Mouse (Mus musculus): ENCODE measurements around the gene Tanc2. TPM values are rescaled to one million over a fixed set of nuclear protein-coding genes. Genes with fewer than 3 reads are reported as not detected.

Tanc2 gene
- polyA plus RNA-seq, 1 experiment from 2014 or later = 52.9 TPM

DNA sequence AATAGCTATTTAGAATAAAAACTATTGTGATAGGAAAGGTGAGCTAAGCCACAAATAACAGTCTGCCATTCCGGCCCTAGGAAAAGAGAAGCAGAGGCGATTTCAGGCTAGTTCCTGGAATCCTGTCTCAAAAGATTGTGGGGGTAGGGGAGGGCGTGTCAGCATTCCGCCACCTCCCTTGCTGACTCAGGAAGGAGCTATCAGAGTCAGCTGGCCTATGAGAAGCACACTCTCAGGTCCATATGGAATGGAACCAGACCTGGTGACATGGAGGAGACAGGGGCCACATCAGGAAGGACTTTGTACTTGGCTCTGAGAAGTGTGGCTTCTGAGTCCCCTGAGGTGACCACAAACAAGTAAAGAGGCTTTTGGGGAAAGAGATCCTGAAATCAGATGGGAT, 360.7 kb downstream of the Tanc2 start:
- no peaks in the 10 kb centered on the region for H3K4me1 ChIP-seq (replicated peaks; ENCODE audit: control insufficient read depth, insufficient read depth, low read length)
- no peaks in the 10 kb centered on the region for H3K36me3 ChIP-seq (replicated peaks; ENCODE audit: control insufficient read depth, insufficient read depth)
- WGBS = 87% methylated on average over 4 of the region's 4 CpGs
- H3K4me2 ChIP-seq (replicated peaks) = no peak overlapping the region
- H3K27ac ChIP-seq = no peak overlapping the region
- no peaks in the 10 kb centered on the region for H3K9me3 ChIP-seq (ENCODE audit: control insufficient read depth, low read length)
- ATAC-seq (ENCODE audit: low FRiP score) (no peak), DNase-seq (ENCODE audit: low spot score) (no peak)
- no peak overlapping the region for H3K4me3 ChIP-seq (replicated peaks; ENCODE audit: low read length)
- no peak overlapping the region for H3K9ac ChIP-seq
- no peaks in the 10 kb centered on the region for H3K27me3 ChIP-seq (ENCODE audit: control insufficient read depth, insufficient read depth, low read length)

DNA sequence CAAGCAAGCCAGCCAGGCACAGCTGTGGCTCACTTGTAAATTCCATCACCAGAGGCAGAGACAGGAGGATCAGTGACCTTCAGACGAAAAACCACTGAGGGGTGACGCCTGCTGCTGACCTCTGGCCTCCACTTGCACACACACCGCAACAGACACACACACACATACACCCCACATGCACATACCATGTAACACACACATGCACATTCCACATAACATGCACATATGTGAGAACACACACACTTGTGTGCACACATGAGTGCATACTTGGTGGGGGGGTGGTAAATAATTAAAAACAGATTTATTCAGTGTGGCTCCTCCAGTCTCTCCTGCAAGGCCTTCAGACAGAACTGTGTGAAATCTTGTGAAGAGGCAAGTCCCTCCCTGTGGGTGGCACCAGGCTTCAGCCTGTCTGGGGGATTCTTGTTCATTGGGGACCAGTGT, 361.8 kb downstream of the Tanc2 start:
- Histone ChIP-seq H3K4me2 (replicated peaks) (no peak overlapping the region), H3K4me3 (replicated peaks; ENCODE audit: low read length) (no peak overlapping the region), H3K27me3 (ENCODE audit: control insufficient read depth, insufficient read depth, low read length) (no peaks in the 10 kb centered on the region), H3K27ac (no peak overlapping the region), H3K9me3 (ENCODE audit: control insufficient read depth, low read length) (no peaks in the 10 kb centered on the region), H3K36me3 (replicated peaks; ENCODE audit: control insufficient read depth, insufficient read depth) (no peaks in the 10 kb centered on the region), H3K4me1 (replicated peaks; ENCODE audit: control insufficient read depth, insufficient read depth, low read length) (no peaks in the 10 kb centered on the region), H3K9ac (no peak overlapping the region)
- WGBS = 49% methylated on average over 3 of the region's 3 CpGs
- ATAC-seq (ENCODE audit: low FRiP score) (no peak), DNase-seq (ENCODE audit: low spot score) (no peak)

- Histone ChIP-seq H3K9me3 (ENCODE audit: control insufficient read depth, low read length) (no peaks in the 10 kb centered on the region), H3K4me3 (replicated peaks; ENCODE audit: low read length) (no peak overlapping the region), H3K27me3 (ENCODE audit: control insufficient read depth, insufficient read depth, low read length) (no peaks in the 10 kb centered on the region), H3K9ac (no peak overlapping the region), H3K4me1 (replicated peaks; ENCODE audit: control insufficient read depth, insufficient read depth, low read length) (no peaks in the 10 kb centered on the region), H3K4me2 (replicated peaks) (no peak overlapping the region), H3K27ac (no peak overlapping the region), H3K36me3 (replicated peaks; ENCODE audit: control insufficient read depth, insufficient read depth) (no peaks in the 10 kb centered on the region)
- 91% methylated on average over 9 of the region's 9 CpGs for WGBS
- ATAC-seq (ENCODE audit: low FRiP score) = no peak
- DNase-seq (ENCODE audit: low spot score) = no peak
These were observed 362.3 kb downstream of the Tanc2 start for GRCm38 (mm10) chr11:105952111-105952510.

- Histone ChIP-seq H3K9me3 (ENCODE audit: control insufficient read depth, low read length) (no peaks in the 10 kb centered on the region), H3K27ac (no peak within 1 kb of the TSS)
These were observed 363.2 kb downstream of the Tanc2 start, which contains the start of gene Cyb561 for GRCm38 (mm10) chr11:105952911-105953386. Gene Cyb561 (minus strand): TSS chr11:105953336.

DNA sequence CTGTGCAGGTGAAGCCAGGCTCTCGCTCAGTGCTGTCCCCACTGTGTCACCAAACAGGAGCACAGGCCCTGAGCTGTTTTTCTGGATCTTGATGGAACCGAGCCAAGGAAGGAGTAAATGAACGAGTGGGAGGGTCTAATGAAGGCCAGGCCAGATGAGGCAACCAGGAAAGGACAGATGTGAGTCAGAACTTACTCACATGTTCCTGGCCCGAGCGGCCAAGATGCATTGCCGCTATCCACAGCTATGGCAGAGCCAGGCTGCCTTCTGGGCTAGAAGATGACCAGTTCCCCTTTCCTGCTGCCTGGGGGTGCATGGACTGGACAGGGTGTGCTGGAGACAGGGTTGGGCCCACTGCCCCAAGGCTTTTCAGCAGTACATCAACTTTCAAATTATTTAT, 363.6 kb downstream of the Tanc2 start:
- 73% methylated on average over 6 of the region's 6 CpGs for WGBS
- Histone ChIP-seq H3K27ac (no peak overlapping the region), H3K27me3 (ENCODE audit: control insufficient read depth, insufficient read depth, low read length) (no peaks in the 10 kb centered on the region), H3K4me3 (replicated peaks; ENCODE audit: low read length) (no peak overlapping the region), H3K36me3 (replicated peaks; ENCODE audit: control insufficient read depth, insufficient read depth) (no peaks in the 10 kb centered on the region), H3K4me1 (replicated peaks; ENCODE audit: control insufficient read depth, insufficient read depth, low read length) (no peaks in the 10 kb centered on the region), H3K9me3 (ENCODE audit: control insufficient read depth, low read length) (no peaks in the 10 kb centered on the region), H3K9ac (no peak overlapping the region), H3K4me2 (replicated peaks) (no peak overlapping the region)
- no peak for ATAC-seq (ENCODE audit: low FRiP score)
- DNase-seq (ENCODE audit: low spot score) = no peak

More at GRCm38 (mm10) chr11:105952911-105953386, 363.2 kb downstream of the Tanc2 start, which contains the start of gene Cyb561:
- Histone ChIP-seq H3K4me3 (replicated peaks; ENCODE audit: low read length) (no peak within 1 kb of the TSS), H3K4me2 (replicated peaks) (no peak within 1 kb of the TSS), H3K27me3 (ENCODE audit: control insufficient read depth, insufficient read depth, low read length) (no peaks in the 10 kb centered on the region), H3K9ac (no peak within 1 kb of the TSS), H3K36me3 (replicated peaks; ENCODE audit: control insufficient read depth, insufficient read depth) (no peaks in the 10 kb centered on the region), H3K4me1 (replicated peaks; ENCODE audit: control insufficient read depth, insufficient read depth, low read length) (no peaks in the 10 kb centered on the region)
- 79% methylated on average over 12 of the region's 12 CpGs for WGBS
- DNase-seq (ENCODE audit: low spot score) (no peak), ATAC-seq (ENCODE audit: low FRiP score) (no peak)

- DNase-seq (ENCODE audit: low spot score) = no peak
- no peak overlapping the region for H3K27ac ChIP-seq
- H3K27me3 ChIP-seq (ENCODE audit: control insufficient read depth, insufficient read depth, low read length) = no peaks in the 10 kb centered on the region
- no peaks in the 10 kb centered on the region for H3K4me1 ChIP-seq (replicated peaks; ENCODE audit: control insufficient read depth, insufficient read depth, low read length)
- H3K9ac ChIP-seq = no peak overlapping the region
- no peaks in the 10 kb centered on the region for H3K9me3 ChIP-seq (ENCODE audit: control insufficient read depth, low read length)
- ATAC-seq (ENCODE audit: low FRiP score) = no peak
- no peak overlapping the region for H3K4me2 ChIP-seq (replicated peaks)
- no peaks in the 10 kb centered on the region for H3K36me3 ChIP-seq (replicated peaks; ENCODE audit: control insufficient read depth, insufficient read depth)
- H3K4me3 ChIP-seq (replicated peaks; ENCODE audit: low read length) = no peak overlapping the region
- 88% methylated on average over 28 of the region's 28 CpGs for WGBS
These were observed 366.1 kb downstream of the Tanc2 start for GRCm38 (mm10) chr11:105955815-105956430.

DNA sequence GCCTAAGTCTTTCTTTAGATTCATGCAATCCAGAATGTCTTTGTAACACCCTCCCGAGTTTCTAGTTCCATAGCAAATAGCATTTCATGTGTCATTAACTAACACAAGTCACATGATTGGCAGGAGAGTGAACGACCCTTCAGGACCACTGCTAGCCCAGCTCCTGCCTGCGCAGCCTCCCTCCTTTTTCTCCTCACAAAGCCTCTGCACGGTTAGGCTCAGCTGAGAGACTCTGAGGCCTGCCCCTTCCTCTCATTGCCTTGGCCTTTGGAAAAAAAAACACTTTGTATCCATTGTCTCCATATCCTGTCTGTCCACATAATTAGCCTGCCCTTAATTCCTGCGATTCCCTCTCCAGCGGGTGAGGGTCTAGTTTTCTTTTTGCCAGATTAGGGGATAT, 367.7 kb downstream of the Tanc2 start:
- no peak overlapping the region for H3K4me3 ChIP-seq (replicated peaks; ENCODE audit: low read length)
- H3K36me3 ChIP-seq (replicated peaks; ENCODE audit: control insufficient read depth, insufficient read depth) = no peaks in the 10 kb centered on the region
- H3K4me1 ChIP-seq (replicated peaks; ENCODE audit: control insufficient read depth, insufficient read depth, low read length) = no peaks in the 10 kb centered on the region
- no peak overlapping the region for H3K9ac ChIP-seq
- no peak overlapping the region for H3K4me2 ChIP-seq (replicated peaks)
- DNase-seq (ENCODE audit: low spot score) (no peak), ATAC-seq (ENCODE audit: low FRiP score) (no peak)
- H3K9me3 ChIP-seq (ENCODE audit: control insufficient read depth, low read length) = no peaks in the 10 kb centered on the region
- no peak overlapping the region for H3K27ac ChIP-seq
- 39% methylated on average over 6 of the region's 6 CpGs for WGBS
- H3K27me3 ChIP-seq (ENCODE audit: control insufficient read depth, insufficient read depth, low read length) = no peaks in the 10 kb centered on the region

- H3K4me1 ChIP-seq (replicated peaks; ENCODE audit: control insufficient read depth, insufficient read depth, low read length) = no peaks in the 10 kb centered on the region
- H3K9ac ChIP-seq = no peak overlapping the region
- DNase-seq (ENCODE audit: low spot score) (no peak), ATAC-seq (ENCODE audit: low FRiP score) (no peak)
- no peak overlapping the region for H3K4me2 ChIP-seq (replicated peaks)
- no peaks in the 10 kb centered on the region for H3K36me3 ChIP-seq (replicated peaks; ENCODE audit: control insufficient read depth, insufficient read depth)
- H3K27ac ChIP-seq = no peak overlapping the region
- H3K9me3 ChIP-seq (ENCODE audit: control insufficient read depth, low read length) = no peaks in the 10 kb centered on the region
- H3K27me3 ChIP-seq (ENCODE audit: control insufficient read depth, insufficient read depth, low read length) = no peaks in the 10 kb centered on the region
- 68% methylated on average over 1 of the region's 1 CpGs for WGBS
- H3K4me3 ChIP-seq (replicated peaks; ENCODE audit: low read length) = no peak overlapping the region
These were observed 368.8 kb downstream of the Tanc2 start for GRCm38 (mm10) chr11:105958566-105958965.

DNA sequence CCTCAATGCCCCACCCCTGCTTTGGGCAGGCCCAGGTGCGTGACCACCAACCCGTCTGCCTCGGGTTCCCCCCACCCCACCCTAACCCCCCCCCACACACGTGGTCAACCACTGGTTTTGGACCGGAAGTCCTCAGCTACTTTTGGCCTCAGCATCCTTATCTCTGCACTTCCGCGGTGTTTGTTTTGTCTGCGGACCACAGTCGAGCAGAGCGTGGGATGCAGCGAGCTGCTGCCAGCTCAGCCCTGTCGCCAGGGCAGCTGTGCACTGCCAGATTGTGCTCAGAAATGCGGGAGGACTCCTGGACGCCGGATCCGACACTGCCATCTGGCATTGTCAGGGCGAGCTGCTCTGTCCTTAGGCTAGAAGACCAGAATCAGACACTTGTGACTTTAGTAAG, 369.6 kb downstream of the Tanc2 start:
- 52% methylated on average over 17 of the region's 17 CpGs for WGBS

More for the DNA sequence above, 369.6 kb downstream of the Tanc2 start:
- H3K4me2 ChIP-seq (replicated peaks) = no peak overlapping the region
- no peaks in the 10 kb centered on the region for H3K36me3 ChIP-seq (replicated peaks; ENCODE audit: control insufficient read depth, insufficient read depth)
- no peaks in the 10 kb centered on the region for H3K27me3 ChIP-seq (ENCODE audit: control insufficient read depth, insufficient read depth, low read length)
- no peaks in the 10 kb centered on the region for H3K9me3 ChIP-seq (ENCODE audit: control insufficient read depth, low read length)
- H3K9ac ChIP-seq = no peak overlapping the region
- H3K4me1 ChIP-seq (replicated peaks; ENCODE audit: control insufficient read depth, insufficient read depth, low read length) = no peaks in the 10 kb centered on the region
- ATAC-seq (ENCODE audit: low FRiP score) = no peak
- DNase-seq (ENCODE audit: low spot score) = no peak
- no peak overlapping the region for H3K27ac ChIP-seq
- no peak overlapping the region for H3K4me3 ChIP-seq (replicated peaks; ENCODE audit: low read length)
